Mouse (Mus musculus) liver, adult (tissue): ENCODE results near the gene Cflar.

Experiments used
- GATA4 ChIP-seq: IDR thresholded peaks from 2 replicates; pipeline ENCODE4 v1.6.1; 2014; ENCODE audit warnings: mild to moderate bottlenecking, low read length; ENCODE audit not compliant: insufficient replicate concordance

The Cflar gene

GRCm38 (mm10) chr1:58725095-58725494 is 13.8 kb downstream of the Cflar start:
- TF ChIP-seq GATA4 = no peak

- no peak for TF ChIP-seq GATA4
Measured at GRCm38 (mm10) chr1:58725767-58726166, 14.5 kb downstream of the Cflar start.

- peak; percentile 77 for TF ChIP-seq GATA4
Measured at GRCm38 (mm10) chr1:58727019-58727746, 15.9 kb downstream of the Cflar start.

GRCm38 (mm10) chr1:58727747-58728589 is 16.7 kb downstream of the Cflar start:
- no peak for TF ChIP-seq GATA4

GRCm38 (mm10) chr1:58728590-58728868 is 17.2 kb downstream of the Cflar start:
- TF ChIP-seq GATA4 = no peak

- TF ChIP-seq GATA4 = no peak
Measured at GRCm38 (mm10) chr1:58733636-58734035, 22.3 kb downstream of the Cflar start.

GRCm38 (mm10) chr1:58734043-58734920 is 23.0 kb downstream of the Cflar start:
- no peak for TF ChIP-seq GATA4

- no peak for TF ChIP-seq GATA4
Measured at GRCm38 (mm10) chr1:58735962-58736361, 24.7 kb downstream of the Cflar start.

GRCm38 (mm10) chr1:58736968-58737367 is 25.7 kb downstream of the Cflar start:
- TF ChIP-seq GATA4 = no peak

GRCm38 (mm10) chr1:58739529-58739928 is 28.2 kb downstream of the Cflar start:
- no peak for TF ChIP-seq GATA4

- TF ChIP-seq GATA4 = no peak
Measured at GRCm38 (mm10) chr1:58742571-58743021, 31.3 kb downstream of the Cflar start.

GRCm38 (mm10) chr1:58743252-58743651 is 31.9 kb downstream of the Cflar start:
- TF ChIP-seq GATA4 = no peak

GRCm38 (mm10) chr1:58744645-58745044 is 33.3 kb downstream of the Cflar start:
- no peak for TF ChIP-seq GATA4

GRCm38 (mm10) chr1:58746880-58747279 is 35.6 kb downstream of the Cflar start:
- no peak for TF ChIP-seq GATA4

- no peak for TF ChIP-seq GATA4
Measured at GRCm38 (mm10) chr1:58759451-58759850, 48.1 kb downstream of the Cflar start.
